Mouse (Mus musculus) megakaryocyte, embryonic 14.5 days (primary cell): ENCODE data around the gene Vwa5a. TPM values are rescaled to one million over a fixed set of nuclear protein-coding genes. Genes with fewer than 3 reads are reported as not detected.

Experiments used
- H3K27me3 ChIP-seq: replicated peaks from 2 replicates; pipeline ENCODE3; 2012; ENCODE audit warnings: inconsistent platforms
- H3K36me3 ChIP-seq: replicated peaks from 2 replicates; pipeline ENCODE3; 2012; ENCODE audit warnings: low read length, inconsistent platforms, mixed read lengths
- H3K4me1 ChIP-seq: 2 replicates; pipeline ENCODE4 v1.6.1; 2012; ENCODE audit warnings: inconsistent platforms
- H3K4me3 ChIP-seq: replicated peaks from 2 replicates; pipeline ENCODE3; 2012; ENCODE audit warnings: moderate library complexity, mild to moderate bottlenecking, inconsistent platforms
- H3K9me3 ChIP-seq: 2 replicates; pipeline ENCODE4 v1.6.1; 2012; ENCODE audit warnings: inconsistent platforms
- FLI1 ChIP-seq: IDR thresholded peaks from 2 replicates; pipeline ENCODE4 v1.6.1; 2012; ENCODE audit warnings: low read length, inconsistent platforms, mixed read lengths
- GATA1 ChIP-seq: IDR thresholded peaks from 3 replicates; pipeline ENCODE4 v1.6.1; 2012; ENCODE audit warnings: mixed read lengths, low read length, inconsistent platforms, borderline replicate concordance
- polyA plus RNA-seq: library from polyadenylated mRNA; stranded (reverse); fragments of >175 nt; gene quantifications from 2 replicates; pipeline ENCODE4 v1.2.3, GENCODE M21; 2012; ENCODE audit warnings: low replicate concordance; ENCODE audit not compliant: insufficient read depth

Vwa5a gene
- polyA plus RNA-seq = 0.40 TPM in 1 of 2 replicates, not detected in the other

- no peaks in the 10 kb centered on the region for H3K27me3 ChIP-seq
- peaks cover 17% of the 10 kb centered on the region for H3K36me3 ChIP-seq
- peaks cover 13% of the 10 kb centered on the region for H3K4me1 ChIP-seq
- no peaks in the 10 kb centered on the region for H3K9me3 ChIP-seq
- H3K4me3 ChIP-seq = peak within 1 kb of the TSS; percentile 94
- TF ChIP-seq FLI1 = no peak
- no peak for TF ChIP-seq GATA1
Observed at GRCm38 (mm10) chr9:38718102-38718501, at the start of gene Vwa5a. Gene Vwa5a, plus strand, starts transcription at chr9:38718268.

GRCm38 (mm10) chr9:38672887-38673286 is 45.2 kb upstream of the Vwa5a start:
- Histone ChIP-seq H3K27me3 (no peaks in the 10 kb centered on the region), H3K36me3 (no peaks in the 10 kb centered on the region), H3K4me3 (no peak overlapping the region), H3K9me3 (no peaks in the 10 kb centered on the region), H3K4me1 (no peaks in the 10 kb centered on the region)
- TF ChIP-seq GATA1 = no peak
- TF ChIP-seq FLI1 = no peak

GRCm38 (mm10) chr9:38674501-38674900 is 43.6 kb upstream of the Vwa5a start, which contains the start of gene Olfr918:
Gene Olfr918, minus strand, starts transcription at chr9:38674601.
- Histone ChIP-seq H3K36me3 (no peaks in the 10 kb centered on the region), H3K9me3 (no peaks in the 10 kb centered on the region), H3K4me1 (no peaks in the 10 kb centered on the region), H3K27me3 (no peaks in the 10 kb centered on the region), H3K4me3 (no peak within 1 kb of the TSS)
- TF ChIP-seq FLI1 (no peak), GATA1 (no peak)

GRCm38 (mm10) chr9:38718927-38719441 is 916 bp downstream of the Vwa5a start:
- peak overlapping the region; percentile 94 for H3K4me3 ChIP-seq
- TF ChIP-seq FLI1 = no peak
- TF ChIP-seq GATA1 = no peak
- H3K4me1 ChIP-seq = peaks cover 13% of the 10 kb centered on the region

GRCm38 (mm10) chr9:38724044-38724443 is 6.0 kb downstream of the Vwa5a start:
- no peaks in the 10 kb centered on the region for H3K9me3 ChIP-seq
- H3K4me1 ChIP-seq = peaks cover 8% of the 10 kb centered on the region
- TF ChIP-seq GATA1 (no peak), FLI1 (no peak)
- peaks cover 71% of the 10 kb centered on the region for H3K36me3 ChIP-seq
- H3K27me3 ChIP-seq = no peaks in the 10 kb centered on the region
- no peak overlapping the region for H3K4me3 ChIP-seq

More at GRCm38 (mm10) chr9:38718927-38719441, 916 bp downstream of the Vwa5a start:
- Histone ChIP-seq H3K9me3 (no peaks in the 10 kb centered on the region), H3K36me3 (peaks cover 26% of the 10 kb centered on the region), H3K27me3 (no peaks in the 10 kb centered on the region)

GRCm38 (mm10) chr9:38728218-38728617 is 10.2 kb downstream of the Vwa5a start:
- no peak for TF ChIP-seq FLI1
- no peak for TF ChIP-seq GATA1
- Histone ChIP-seq H3K4me3 (no peak overlapping the region), H3K9me3 (no peaks in the 10 kb centered on the region), H3K27me3 (no peaks in the 10 kb centered on the region), H3K4me1 (no peaks in the 10 kb centered on the region), H3K36me3 (peaks cover 91% of the 10 kb centered on the region)

GRCm38 (mm10) chr9:38741408-38741807 is 23.3 kb downstream of the Vwa5a start:
- no peak for TF ChIP-seq GATA1
- TF ChIP-seq FLI1 = no peak
- H3K4me1 ChIP-seq = peaks cover 8% of the 10 kb centered on the region
- H3K9me3 ChIP-seq = no peaks in the 10 kb centered on the region

GRCm38 (mm10) chr9:38744619-38745315 is 26.7 kb downstream of the Vwa5a start:
- Histone ChIP-seq H3K9me3 (no peaks in the 10 kb centered on the region), H3K36me3 (peaks cover 39% of the 10 kb centered on the region), H3K4me1 (peaks cover 8% of the 10 kb centered on the region), H3K27me3 (no peaks in the 10 kb centered on the region), H3K4me3 (no peak overlapping the region)
- no peak for TF ChIP-seq GATA1
- no peak for TF ChIP-seq FLI1

More at GRCm38 (mm10) chr9:38741408-38741807, 23.3 kb downstream of the Vwa5a start:
- Histone ChIP-seq H3K36me3 (peaks cover 67% of the 10 kb centered on the region), H3K4me3 (no peak overlapping the region), H3K27me3 (no peaks in the 10 kb centered on the region)

GRCm38 (mm10) chr9:38751999-38752398 is 33.9 kb downstream of the Vwa5a start, which contains the start of gene Olfr920:
Gene Olfr920, plus strand, starts transcription at chr9:38752299.
- Histone ChIP-seq H3K9me3 (no peaks in the 10 kb centered on the region), H3K4me1 (no peaks in the 10 kb centered on the region), H3K36me3 (no peaks in the 10 kb centered on the region), H3K27me3 (no peaks in the 10 kb centered on the region), H3K4me3 (no peak within 1 kb of the TSS)
- TF ChIP-seq GATA1 (no peak), FLI1 (no peak)

- Histone ChIP-seq H3K9me3 (no peaks in the 10 kb centered on the region), H3K4me3 (no peak within 1 kb of the TSS), H3K4me1 (no peaks in the 10 kb centered on the region), H3K36me3 (no peaks in the 10 kb centered on the region), H3K27me3 (no peaks in the 10 kb centered on the region)
- TF ChIP-seq GATA1 (no peak), FLI1 (no peak)
Observed at GRCm38 (mm10) chr9:38772768-38773167, 54.7 kb downstream of the Vwa5a start, which contains the start of gene Olfr921. Gene Olfr921, plus strand, starts transcription at chr9:38773068.
